In the genomic region with DNA sequence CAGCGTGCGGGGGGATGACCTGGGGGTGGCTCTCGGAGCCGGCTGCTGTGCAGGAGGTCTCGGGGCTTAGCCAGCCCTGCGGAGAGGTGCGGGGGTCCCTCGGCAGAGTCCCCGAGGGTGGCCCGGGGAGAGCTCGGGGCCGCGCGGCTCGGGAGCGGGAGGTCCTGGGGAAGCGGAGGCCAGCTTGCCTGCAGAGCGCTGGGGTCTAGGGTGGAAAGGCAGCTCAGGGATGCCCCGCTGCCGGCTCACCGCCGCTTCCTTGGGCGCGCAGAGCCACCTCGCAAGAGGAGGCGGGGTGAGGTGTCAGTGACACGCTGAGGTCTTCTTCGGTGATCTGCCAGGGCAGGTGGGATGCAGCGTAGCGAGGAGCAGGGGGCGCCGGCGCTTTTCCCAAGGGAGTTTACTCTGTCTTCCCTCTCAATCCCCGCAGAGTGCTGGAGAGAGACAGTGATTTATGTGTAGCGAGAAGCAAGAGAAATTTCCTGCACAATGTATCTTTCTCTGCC, we compare ENCODE assay signal across 8 mouse cellular contexts. TPM values are rescaled to one million over a fixed set of nuclear protein-coding genes. Genes with fewer than 3 reads are reported as not detected.
DNase-seq lines count a peak whose midpoint lies in the region; ATAC-seq lines count a peak whose summit lies in the region.

No protein-coding gene starts in this region.

- WGBS in kidney, embryonic 16.5 days = 0% methylated on average over 33 of the region's 35 CpGs
- WGBS in embryonic facial prominence, embryonic 11.5 days = under 1% methylated on average over 33 of the region's 35 CpGs
- WGBS in hindbrain, embryonic 14.5 days = under 1% methylated on average over 33 of the region's 35 CpGs
- 0% methylated on average over 34 of the region's 35 CpGs for WGBS in limb, embryonic 15.5 days
- under 1% methylated on average over 33 of the region's 35 CpGs for WGBS in neural tube, embryonic 11.5 days

- H3K9ac ChIP-seq in kidney, embryonic 16.5 days (replicated peaks; ENCODE audit: low read length) = peak overlapping the region; percentile 89
- peak overlapping the region; percentile 94 for H3K9ac ChIP-seq in embryonic facial prominence, embryonic 11.5 days (replicated peaks; ENCODE audit: low read length)
- peak overlapping the region; percentile 98 for H3K9ac ChIP-seq in hindbrain, embryonic 14.5 days
- H3K9ac ChIP-seq in limb, embryonic 15.5 days = peak overlapping the region; percentile 97
- H3K9ac ChIP-seq in neural tube, embryonic 11.5 days (ENCODE audit: low read length) = peak overlapping the region; percentile 96

- H3K4me2 ChIP-seq in kidney, embryonic 16.5 days (replicated peaks; ENCODE audit: low read depth, low read length) = peak overlapping the region; percentile 60
- H3K4me2 ChIP-seq in embryonic facial prominence, embryonic 11.5 days (ENCODE audit: low read depth, low read length) = peak overlapping the region; percentile 63
- H3K4me2 ChIP-seq in hindbrain, embryonic 14.5 days (replicated peaks) = peak overlapping the region; percentile 77
- peak overlapping the region; percentile 56 for H3K4me2 ChIP-seq in limb, embryonic 15.5 days
- H3K4me2 ChIP-seq in neural tube, embryonic 11.5 days (ENCODE audit: low read depth) = peak overlapping the region; percentile 69

- H3K27ac ChIP-seq in kidney, embryonic 16.5 days (ENCODE audit: low read length) = peak overlapping the region; percentile 93
- H3K27ac ChIP-seq in embryonic facial prominence, embryonic 11.5 days (replicated peaks; ENCODE audit: low read depth, low read length) = peak overlapping the region; percentile 84
- H3K27ac ChIP-seq in hindbrain, embryonic 14.5 days = peak overlapping the region; percentile 98
- peak overlapping the region; percentile 98 for H3K27ac ChIP-seq in limb, embryonic 15.5 days
- peak overlapping the region; percentile 99 for H3K27ac ChIP-seq in neural tube, embryonic 11.5 days (ENCODE audit: low read depth, low read length)

- peaks cover 33% of the 10 kb centered on the region for H3K4me1 ChIP-seq in kidney, embryonic 16.5 days (ENCODE audit: insufficient read depth, low read length)
- no peaks in the 10 kb centered on the region for H3K4me1 ChIP-seq in embryonic facial prominence, embryonic 11.5 days (ENCODE audit: control insufficient read depth, insufficient read depth, low read length)
- peaks cover 36% of the 10 kb centered on the region for H3K4me1 ChIP-seq in hindbrain, embryonic 14.5 days (replicated peaks; ENCODE audit: control insufficient read depth, insufficient read depth, low read length)
- peaks cover 7% of the 10 kb centered on the region for H3K4me1 ChIP-seq in limb, embryonic 15.5 days
- peaks cover 13% of the 10 kb centered on the region for H3K4me1 ChIP-seq in neural tube, embryonic 11.5 days (ENCODE audit: control insufficient read depth, insufficient read depth, low read length)

- no peaks in the 10 kb centered on the region for H3K9me3 ChIP-seq in kidney, embryonic 16.5 days (ENCODE audit: low read length)
- no peaks in the 10 kb centered on the region for H3K9me3 ChIP-seq in embryonic facial prominence, embryonic 11.5 days (replicated peaks; ENCODE audit: control insufficient read depth, low read length)
- no peaks in the 10 kb centered on the region for H3K9me3 ChIP-seq in hindbrain, embryonic 14.5 days (ENCODE audit: control insufficient read depth, low read length)
- no peaks in the 10 kb centered on the region for H3K9me3 ChIP-seq in limb, embryonic 15.5 days
- H3K9me3 ChIP-seq in neural tube, embryonic 11.5 days (ENCODE audit: control insufficient read depth, low read length) = no peaks in the 10 kb centered on the region

- no peaks in the 10 kb centered on the region for H3K36me3 ChIP-seq in kidney, embryonic 16.5 days (ENCODE audit: insufficient read depth, low read length)
- no peaks in the 10 kb centered on the region for H3K36me3 ChIP-seq in embryonic facial prominence, embryonic 11.5 days (replicated peaks; ENCODE audit: control insufficient read depth, insufficient read depth, low read depth, low read length)
- no peaks in the 10 kb centered on the region for H3K36me3 ChIP-seq in hindbrain, embryonic 14.5 days (replicated peaks; ENCODE audit: control insufficient read depth, insufficient read depth)
- H3K36me3 ChIP-seq in limb, embryonic 15.5 days = no peaks in the 10 kb centered on the region
- H3K36me3 ChIP-seq in neural tube, embryonic 11.5 days (ENCODE audit: control insufficient read depth, insufficient read depth, low read length) = no peaks in the 10 kb centered on the region

- H3K27me3 ChIP-seq in kidney, embryonic 16.5 days (ENCODE audit: insufficient read depth, low read length) = no peaks in the 10 kb centered on the region; the same call in 1 of the 2 replicates
- no peaks in the 10 kb centered on the region for H3K27me3 ChIP-seq in embryonic facial prominence, embryonic 11.5 days (ENCODE audit: control insufficient read depth, insufficient read depth, low read length)
- H3K27me3 ChIP-seq in hindbrain, embryonic 14.5 days (ENCODE audit: control insufficient read depth, insufficient read depth, low read length) = peaks cover 16% of the 10 kb centered on the region
- H3K27me3 ChIP-seq in limb, embryonic 15.5 days = no peaks in the 10 kb centered on the region
- H3K27me3 ChIP-seq in neural tube, embryonic 11.5 days (ENCODE audit: control insufficient read depth, insufficient read depth, low read length) = no peaks in the 10 kb centered on the region

- H3K4me3 ChIP-seq in kidney, embryonic 16.5 days (ENCODE audit: low read length) = peak overlapping the region; percentile 83
- peak overlapping the region; percentile 94 for H3K4me3 ChIP-seq in embryonic facial prominence, embryonic 11.5 days (ENCODE audit: low read depth, low read length)
- H3K4me3 ChIP-seq in hindbrain, embryonic 14.5 days (replicated peaks; ENCODE audit: low read length) = peak overlapping the region; percentile 96
- H3K4me3 ChIP-seq in limb, embryonic 15.5 days = peak overlapping the region; percentile 83
- peak overlapping the region; percentile 93 for H3K4me3 ChIP-seq in neural tube, embryonic 11.5 days (ENCODE audit: low read depth, low read length)

- no peak for DNase-seq in kidney, adult 8-10 months
- DNase-seq in MN1 (ENCODE audit: low spot score) = peak; percentile 58
- peak; percentile 54 for DNase-seq in embryonic facial prominence, embryonic 11.5 days (ENCODE audit: low spot score)
- DNase-seq in hindbrain, embryonic 14.5 days (ENCODE audit: low spot score) = peak; percentile 58
- peak; percentile 79 for DNase-seq in neural tube, embryonic 11.5 days (ENCODE audit: low spot score)
- DNase-seq in thymus, postnatal 36 days = peak; percentile 64 to 79

- peak; percentile 80; the same call in 1 of the 2 replicates for ATAC-seq in kidney, embryonic 16.5 days (ENCODE audit: low FRiP score, low TSS enrichment)
- peak; percentile 72; the same call in 1 of the 2 replicates for ATAC-seq in embryonic facial prominence, embryonic 11.5 days (replicated peaks; ENCODE audit: insufficient number of reproducible peaks, low FRiP score, low TSS enrichment, low read depth)
- ATAC-seq in hindbrain, embryonic 14.5 days (ENCODE audit: low FRiP score) = peak; percentile 70
- no peak; the same call in 1 of the 2 replicates for ATAC-seq in limb, embryonic 15.5 days (ENCODE audit: insufficient number of reproducible peaks, low FRiP score, low TSS enrichment, low read depth)
- peak; percentile 56; the same call in 1 of the 2 replicates for ATAC-seq in neural tube, embryonic 11.5 days (ENCODE audit: insufficient read depth, low FRiP score, low TSS enrichment)

RNA-seq across cellular contexts. Expression of gene Cdon, which starts 0.9 kb away (rescaled TPM):
- polyA plus RNA-seq in kidney, embryonic 16.5 days (2015; fragmentation: Nextera tagmentation; extraction: Ambion mirVana) = 3.8 and 4.2 TPM in 2 replicates
- polyA plus RNA-seq in embryonic facial prominence, embryonic 11.5 days (2014; fragmentation: Nextera tagmentation; extraction: Ambion mirVana) = 7.5 and 9.4 TPM in 2 replicates
- 3.1 and 5.0 TPM in 2 replicates for polyA plus RNA-seq in hindbrain, embryonic 14.5 days (2014; fragmentation: Nextera tagmentation; extraction: Ambion mirVana)
- 28.6 and 35.9 TPM in 2 replicates for polyA plus RNA-seq in limb, embryonic 15.5 days (2015; fragmentation: Nextera tagmentation; extraction: Ambion mirVana)
- polyA plus RNA-seq in neural tube, embryonic 11.5 days (2014; fragmentation: Nextera tagmentation; extraction: Ambion mirVana) = 8.5 and 11.5 TPM in 2 replicates

Comparison
In these comparisons a context has a peak if more than half of its experiments do, and no peak if none do; other contexts are left out.
1. DNase-seq: peak in MN1 (single experiment), embryonic facial prominence, embryonic 11.5 days (single experiment), hindbrain, embryonic 14.5 days (single experiment), neural tube, embryonic 11.5 days (single experiment) and thymus, postnatal 36 days (2 of 2); none in kidney, adult 8-10 months (0 of 2).
2. Peak in every context shown above with its lines, with median percentiles within 50 percentile points of each other: H3K27ac ChIP-seq, H3K4me2 ChIP-seq, H3K4me3 ChIP-seq and H3K9ac ChIP-seq.